Mouse (Mus musculus) common myeloid progenitor, adult 5-6 weeks (primary cell): ENCODE results near the gene Son. TPM values are rescaled to one million over a fixed set of nuclear protein-coding genes. Genes with fewer than 3 reads are reported as not detected.
A peak's percentile ranks its signal among the peaks of the same experiment; 100 is the strongest.
"Not testable (repeated sequence)": the region's sequence is repeated elsewhere in the genome, so short reads cannot be mapped to it uniquely, and the experiment has no call there.

Source experiments
- ATAC-seq: replicated peaks from 2 replicates; pipeline ENCODE4 v1.8.0; 2016; ENCODE audit warnings: low read depth, mild to moderate bottlenecking, moderate TSS enrichment, inconsistent platforms; ENCODE audit not compliant: poor library complexity, severe bottlenecking
- total RNA-seq: library from RNA; stranded (forward); fragments of 200-1000, 187-1606 nt; gene quantifications from 2 replicates; pipeline ENCODE4 v1.2.3, GENCODE M21; 2017

Gene Son
- total RNA-seq, 1 experiment from 2014 or later, result 272 TPM

DNA sequence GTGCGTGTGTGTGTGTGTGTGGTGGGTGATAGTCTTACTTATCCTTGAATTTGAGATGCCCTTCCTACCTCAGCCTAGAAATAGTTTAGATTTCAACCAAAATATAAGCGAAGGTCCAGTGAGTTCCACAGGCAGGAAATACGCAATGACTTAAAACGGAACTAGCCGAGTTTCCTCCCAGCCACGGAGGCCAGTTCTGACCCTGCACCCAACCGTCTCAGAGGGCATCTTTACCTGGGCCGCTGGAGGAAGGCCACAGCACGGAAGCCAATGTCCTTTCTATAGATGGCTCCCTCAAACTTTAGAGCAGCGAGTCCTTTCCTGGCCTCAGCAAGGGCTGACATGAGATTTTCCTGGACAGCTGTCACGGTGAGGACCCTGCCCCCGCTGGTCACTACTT lies 13.7 kb upstream of the Son start:
- no peak for ATAC-seq

GRCm38 (mm10) chr16:91639161-91639560 lies 8.1 kb upstream of the Son start:
- ATAC-seq, result no peak

DNA sequence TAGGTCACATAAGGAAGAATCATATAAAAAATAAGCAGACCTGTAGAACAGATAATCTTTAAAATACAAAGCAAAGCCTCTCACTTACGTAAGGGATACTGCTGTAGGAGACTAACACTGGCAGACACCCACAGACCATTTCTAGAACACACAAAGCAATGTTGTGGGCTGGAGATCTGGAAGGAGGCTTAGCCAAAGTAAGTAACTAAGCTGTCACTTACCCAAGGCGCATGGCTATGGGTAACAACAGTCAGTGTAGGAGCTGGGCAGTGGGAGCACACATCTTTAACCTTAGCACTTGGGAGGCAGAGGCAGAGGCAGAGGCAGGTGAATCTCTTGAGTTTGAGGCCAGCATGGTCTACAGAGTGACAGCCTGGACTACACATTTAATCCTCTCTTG lies 7.7 kb upstream of the Son start:
- no peak for ATAC-seq

- no peak for ATAC-seq
Measured at GRCm38 (mm10) chr16:91640171-91640570, 7.1 kb upstream of the Son start.

GRCm38 (mm10) chr16:91644901-91645300 lies 2.4 kb upstream of the Son start:
- ATAC-seq, result no peak

DNA sequence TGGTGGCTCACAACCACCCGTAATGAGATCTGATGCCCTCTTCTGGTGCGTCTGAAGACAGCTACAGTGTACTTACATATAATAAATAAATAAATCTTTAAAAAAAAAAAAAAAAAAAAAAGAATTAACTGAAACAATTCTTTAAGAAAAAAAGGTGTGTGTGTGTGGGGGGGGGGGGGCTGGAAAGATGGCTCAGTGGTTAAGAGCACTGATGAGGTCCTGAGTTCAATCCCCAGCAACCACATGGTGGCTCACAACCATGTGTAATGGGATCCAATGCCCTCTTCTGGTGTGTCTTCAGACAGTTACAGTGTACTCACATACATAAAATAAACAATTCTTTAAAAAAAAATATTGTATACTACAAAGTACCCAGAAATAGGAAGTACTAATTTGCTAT lies 1.9 kb upstream of the Son start:
- not testable (repeated sequence) for ATAC-seq

DNA sequence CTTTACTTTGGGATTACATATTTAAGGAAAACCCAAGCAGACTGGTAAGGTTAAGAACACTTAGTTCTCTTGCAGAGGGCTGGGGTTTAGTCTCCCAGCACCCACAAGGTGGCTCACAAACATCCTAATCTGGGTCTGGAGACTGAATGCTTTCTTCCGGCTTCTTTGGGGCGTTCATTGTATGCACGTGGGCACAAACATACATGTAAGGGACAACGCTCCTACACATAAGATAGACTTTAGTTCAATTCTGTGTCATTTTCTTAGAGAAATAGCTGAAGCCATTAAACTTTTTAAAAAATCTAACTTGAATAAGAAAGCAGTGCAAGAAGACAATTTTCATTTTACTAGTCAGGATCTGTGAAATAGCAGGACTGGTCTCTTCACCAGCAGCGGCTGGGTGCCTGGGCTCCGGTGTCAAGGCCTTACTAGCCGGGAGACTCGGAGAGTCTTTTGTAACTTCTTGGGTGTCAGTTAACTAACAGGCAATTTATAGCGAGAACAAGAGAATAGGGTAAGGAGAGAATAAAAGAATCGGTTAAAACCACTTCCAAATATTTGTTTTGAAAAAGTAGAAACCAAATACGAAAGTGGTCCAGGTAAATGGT lies 1.2 kb upstream of the Son start:
- ATAC-seq, result 0 out of 2 replicates have a peak, but pooled peaks have one; percentile 15

DNA sequence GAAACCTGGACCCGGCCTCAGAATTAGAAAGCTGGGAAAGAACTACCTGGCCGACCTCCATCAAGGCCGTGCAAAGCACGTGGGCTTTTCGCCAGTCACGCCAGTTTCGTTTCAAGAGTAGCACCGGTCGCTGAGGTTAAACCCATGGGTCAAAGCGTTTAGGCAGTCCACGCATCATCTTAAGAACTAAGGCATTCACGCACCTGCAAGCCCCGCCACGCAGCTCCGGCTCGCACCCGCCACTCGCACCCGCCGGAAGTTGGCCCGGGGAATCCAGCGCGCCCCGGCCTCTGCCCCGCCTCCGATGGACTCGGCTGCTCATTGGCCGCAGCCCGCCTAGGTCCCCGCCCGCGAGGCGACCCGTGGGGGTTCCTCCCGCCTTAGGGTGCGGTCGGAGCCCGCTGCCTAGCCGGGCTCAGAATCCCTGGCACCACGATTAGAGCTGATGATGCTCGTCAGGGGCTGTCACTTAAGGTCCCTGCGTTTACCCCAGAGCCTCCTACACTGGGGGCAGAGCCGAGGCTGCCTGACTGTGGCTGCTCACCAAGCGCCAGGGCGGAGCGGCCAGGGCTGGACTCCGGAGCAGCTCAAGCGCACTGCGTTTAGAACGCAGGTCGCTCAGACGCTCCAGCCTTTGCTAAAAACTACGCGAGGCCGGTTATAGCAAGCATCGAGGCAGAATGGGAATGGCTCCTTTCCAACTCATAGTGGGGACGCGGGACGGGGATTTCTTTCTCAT lies 456 bp upstream of the Son start, which contains the start of gene Gart:
Gene Gart, minus strand, starts transcription at position 272 of the 739 bp plus-strand sequence.
- ATAC-seq, result peak; percentile 72

- ATAC-seq, result peak; percentile 24
Measured at GRCm38 (mm10) chr16:91648220-91648550, 879 bp downstream of the Son start.

DNA sequence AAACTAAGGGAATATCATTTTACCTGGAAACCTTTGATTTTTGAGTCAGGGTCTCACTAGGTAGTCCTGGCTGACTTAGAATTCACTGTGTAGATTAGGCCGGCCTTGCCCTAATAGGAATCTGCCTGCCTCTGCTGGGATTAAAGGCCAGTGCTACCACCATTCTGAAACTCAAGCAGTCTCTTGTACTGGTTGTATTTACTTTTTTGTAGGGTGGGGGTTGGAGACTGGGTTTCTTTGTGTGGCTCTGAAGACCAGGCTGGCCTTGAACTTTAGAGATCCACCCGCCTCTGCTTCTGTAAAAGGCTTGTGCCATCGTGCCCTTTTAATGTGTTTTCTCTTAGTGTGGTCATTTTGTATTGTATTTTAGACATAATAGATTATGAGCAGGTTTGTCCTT lies 1.9 kb downstream of the Son start:
- ATAC-seq, result no peak

- no peak for ATAC-seq
Measured at GRCm38 (mm10) chr16:91649781-91650180, 2.5 kb downstream of the Son start.

DNA sequence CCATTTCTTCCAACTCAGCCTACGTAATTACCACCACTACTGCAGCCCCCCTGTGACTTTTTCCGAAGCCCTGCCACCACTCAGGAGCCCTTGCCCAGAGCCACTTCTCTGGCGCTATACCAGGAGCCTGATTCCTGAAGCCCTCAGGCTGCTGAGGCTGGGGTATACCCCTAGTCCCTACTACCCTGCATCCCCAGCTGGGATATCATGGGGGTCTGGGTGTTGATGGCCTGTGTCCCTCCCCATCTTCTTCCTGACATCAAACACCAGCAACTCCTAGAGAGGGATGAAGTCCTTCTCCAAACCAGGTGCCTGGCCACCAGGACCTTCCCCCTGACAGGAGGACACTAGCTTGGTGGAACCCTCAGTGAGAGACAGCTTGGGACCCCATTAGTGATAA lies 4.9 kb downstream of the Son start:
- no peak for ATAC-seq

- ATAC-seq, result no peak
Measured at GRCm38 (mm10) chr16:91655285-91655684, 8.0 kb downstream of the Son start.

DNA sequence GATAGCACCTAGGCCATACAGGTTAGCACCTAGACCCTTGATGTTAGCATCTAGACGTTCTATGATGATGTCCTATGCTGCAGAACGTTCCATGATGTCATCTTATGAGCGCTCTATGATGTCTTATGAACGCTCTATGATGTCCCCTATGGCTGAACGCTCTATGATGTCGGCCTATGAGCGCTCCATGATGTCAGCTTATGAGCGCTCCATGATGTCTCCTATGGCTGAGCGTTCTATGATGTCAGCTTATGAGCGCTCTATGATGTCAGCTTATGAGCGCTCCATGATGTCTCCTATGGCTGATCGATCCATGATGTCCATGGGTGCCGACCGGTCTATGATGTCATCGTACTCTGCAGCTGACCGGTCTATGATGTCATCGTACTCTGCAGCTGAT lies 10.0 kb downstream of the Son start:
- no peak for ATAC-seq

DNA sequence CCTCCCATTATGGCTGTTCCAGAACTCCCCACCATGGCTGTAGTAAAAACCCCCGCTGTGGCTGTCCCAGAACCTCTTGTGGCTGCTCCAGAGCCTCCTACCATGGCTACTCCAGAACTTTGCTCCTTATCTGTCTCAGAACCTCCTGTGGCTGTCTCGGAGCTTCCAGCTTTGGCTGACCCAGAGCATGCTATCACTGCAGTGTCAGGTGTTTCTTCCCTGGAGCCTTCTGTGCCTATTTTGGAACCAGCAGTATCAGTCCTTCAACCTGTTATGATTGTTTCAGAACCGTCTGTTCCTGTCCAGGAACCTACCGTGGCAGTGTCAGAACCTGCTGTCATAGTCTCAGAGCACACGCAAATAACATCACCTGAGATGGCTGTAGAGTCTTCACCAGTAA lies 11.2 kb downstream of the Son start:
- ATAC-seq, result no peak

GRCm38 (mm10) chr16:91659798-91660197 lies 12.5 kb downstream of the Son start:
- no peak for ATAC-seq

- no peak for ATAC-seq
Measured at GRCm38 (mm10) chr16:91661397-91661796, 14.1 kb downstream of the Son start.

GRCm38 (mm10) chr16:91662336-91662735 lies 15.0 kb downstream of the Son start:
- ATAC-seq, result no peak

DNA sequence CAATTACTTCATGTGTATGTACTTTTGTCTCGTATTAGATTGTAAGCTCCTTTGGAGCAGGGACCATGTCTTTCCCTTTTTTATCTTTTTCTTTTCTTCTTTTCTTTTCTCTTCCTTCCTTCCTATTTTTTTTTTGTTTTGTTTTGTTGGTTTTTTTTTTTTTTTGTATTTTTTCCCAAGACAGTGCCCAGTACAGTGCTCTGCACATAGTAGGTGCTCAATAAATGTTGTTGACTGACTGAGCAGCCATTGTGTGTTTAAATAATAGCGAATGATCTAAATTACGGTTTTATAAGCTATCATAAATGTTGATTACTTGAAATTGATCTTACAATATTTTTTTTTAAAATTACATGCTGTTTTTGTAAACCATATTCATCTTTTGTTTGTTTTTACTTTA lies 16.5 kb downstream of the Son start:
- no peak for ATAC-seq

- ATAC-seq, result no peak
Measured at GRCm38 (mm10) chr16:91674500-91674899, 27.2 kb downstream of the Son start.

DNA sequence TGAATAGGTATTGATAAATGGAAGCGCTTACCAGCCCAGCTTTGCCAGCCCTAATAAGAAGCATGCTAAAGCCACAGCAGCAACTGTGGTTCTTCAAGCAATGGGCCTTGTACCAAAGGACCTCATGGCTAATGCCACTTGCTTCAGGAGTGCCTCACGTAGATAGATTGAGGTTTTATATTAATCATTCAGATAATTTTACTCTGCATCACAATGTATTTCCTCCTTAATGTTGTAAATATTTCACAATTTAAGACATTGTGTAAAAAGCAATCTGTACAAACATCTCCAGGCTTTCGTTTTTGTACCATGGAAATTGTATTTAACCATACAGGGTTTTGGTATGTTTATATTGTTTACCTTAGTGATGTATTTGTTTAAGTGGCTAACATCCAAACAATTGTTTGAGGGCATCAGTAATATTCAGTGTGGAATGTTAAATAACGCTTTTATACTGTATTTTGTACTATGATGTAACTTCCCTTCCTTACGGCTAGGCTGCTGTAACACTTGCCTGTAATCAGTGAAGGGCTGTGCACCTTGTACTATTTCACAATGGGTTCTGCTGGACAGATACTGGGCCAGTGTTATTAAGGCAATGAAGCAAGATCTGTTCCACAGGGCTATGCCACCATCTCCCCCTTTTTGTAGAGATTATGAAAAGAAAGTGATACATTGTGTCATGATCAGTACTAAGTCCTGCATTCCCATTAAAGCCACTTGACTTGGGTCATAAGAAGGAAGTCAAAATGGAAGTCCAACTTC lies 31.0 kb downstream of the Son start:
- ATAC-seq, result no peak
